Mouse (Mus musculus): ENCODE measurements around the gene Cryaa.

The Cryaa gene

GRCm38 (mm10) chr17:31713709-31714108, 36.1 kb downstream of the Cryaa start:
- no peak for DNase-seq

DNA sequence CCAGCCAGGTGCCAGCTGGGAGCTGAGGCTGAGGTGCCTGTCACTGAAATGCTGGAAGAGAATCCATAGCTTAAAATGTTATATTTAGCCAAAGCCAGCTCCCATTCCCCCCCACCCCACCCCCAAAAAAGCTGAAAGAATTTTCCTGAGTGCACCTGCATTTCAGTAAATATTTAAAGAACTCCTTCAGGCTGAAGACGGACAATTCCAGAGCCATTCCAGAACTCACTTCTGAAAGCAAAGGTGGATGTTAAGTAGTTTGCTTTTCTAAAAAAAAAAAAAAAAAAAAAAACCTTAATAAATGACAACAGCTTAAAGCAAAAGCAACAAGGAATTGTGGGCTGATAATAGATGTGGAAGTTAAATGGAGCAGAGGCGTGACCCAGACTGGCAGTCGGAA, 36.5 kb downstream of the Cryaa start:
- no peak for DNase-seq

DNA sequence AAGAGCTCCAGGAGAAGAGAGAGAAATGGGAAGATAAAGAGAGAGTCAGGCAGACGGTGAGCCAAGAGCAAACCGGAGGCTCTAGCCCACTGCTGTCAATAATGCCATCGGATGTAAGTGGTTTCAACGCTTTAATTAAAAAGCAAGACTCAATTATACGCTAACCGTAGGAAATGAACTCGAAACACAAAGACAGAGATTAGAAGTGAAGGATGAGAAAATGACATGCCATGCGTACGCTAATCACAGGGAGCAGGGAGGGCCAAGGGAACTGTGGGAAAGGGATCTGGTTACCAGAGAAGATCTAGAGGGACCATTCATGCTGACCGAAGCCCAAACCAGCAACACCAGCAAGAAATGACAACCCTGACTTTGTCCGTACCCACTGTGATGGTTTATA, 37.4 kb downstream of the Cryaa start:
- DNase-seq: no peak

GRCm38 (mm10) chr17:31721637-31722036, 44.0 kb downstream of the Cryaa start:
- no peak for DNase-seq

DNA sequence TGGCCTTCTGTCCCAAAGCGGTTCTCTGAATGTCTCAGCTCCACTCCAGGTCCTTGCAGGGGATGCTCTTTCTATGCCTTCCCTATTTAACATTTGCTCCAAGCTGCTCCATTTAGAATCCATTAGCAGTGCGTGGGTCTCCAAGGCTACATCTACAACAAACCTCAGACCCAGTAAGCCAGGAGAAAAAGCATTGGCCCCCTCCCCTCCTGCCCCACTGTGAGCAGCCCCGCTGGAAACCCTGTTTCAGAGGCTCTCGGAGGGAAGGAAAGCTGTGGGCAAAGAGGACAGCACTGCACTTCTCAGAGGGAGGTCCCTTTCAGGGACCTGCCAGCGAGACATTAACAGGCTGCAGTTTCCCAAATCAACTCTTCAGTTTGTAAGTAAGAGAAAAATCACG, 47.8 kb downstream of the Cryaa start:
- DNase-seq: no peak

DNA sequence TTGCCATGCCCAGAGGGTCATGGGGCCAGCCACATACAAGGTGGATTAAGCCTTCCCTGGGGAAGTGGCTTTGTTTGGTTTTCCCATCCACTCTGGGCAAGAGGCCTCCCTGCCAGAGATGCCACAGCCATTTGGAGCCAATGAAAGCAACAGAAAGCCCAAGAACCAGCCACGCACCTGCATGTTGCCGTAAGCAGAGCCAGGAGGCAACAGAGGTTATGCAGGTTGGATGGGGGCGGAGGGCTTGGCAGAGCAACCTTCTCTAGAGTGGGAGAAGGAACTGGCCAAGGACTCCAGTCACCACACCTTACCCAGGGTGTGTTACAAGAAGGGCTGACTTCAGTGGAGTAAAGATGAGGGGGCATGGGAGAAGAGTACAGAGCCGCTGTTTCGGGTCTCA, 48.6 kb downstream of the Cryaa start:
- no peak for DNase-seq

GRCm38 (mm10) chr17:31727230-31727629, 49.6 kb downstream of the Cryaa start:
- DNase-seq: no peak

DNA sequence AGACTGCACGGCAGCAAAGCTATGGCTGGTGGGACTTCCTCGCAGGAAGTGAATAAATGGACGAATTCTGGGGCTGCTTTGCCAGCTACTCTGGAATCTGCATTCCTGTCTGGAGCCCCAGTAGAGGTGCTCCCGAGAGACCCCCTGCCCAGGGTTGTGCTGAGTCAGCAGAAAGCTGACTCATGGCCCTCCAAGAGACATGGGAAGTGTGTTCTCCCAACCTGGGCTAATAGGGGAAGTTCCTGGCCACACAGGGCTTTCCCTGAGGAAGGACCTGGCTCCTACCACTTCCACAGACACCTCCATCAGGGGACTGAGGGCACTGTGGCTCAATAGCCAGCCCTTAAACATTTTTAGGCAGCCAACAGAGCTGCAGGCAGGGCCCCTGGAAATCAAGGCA, 50.4 kb downstream of the Cryaa start:
- no peak for DNase-seq

DNA sequence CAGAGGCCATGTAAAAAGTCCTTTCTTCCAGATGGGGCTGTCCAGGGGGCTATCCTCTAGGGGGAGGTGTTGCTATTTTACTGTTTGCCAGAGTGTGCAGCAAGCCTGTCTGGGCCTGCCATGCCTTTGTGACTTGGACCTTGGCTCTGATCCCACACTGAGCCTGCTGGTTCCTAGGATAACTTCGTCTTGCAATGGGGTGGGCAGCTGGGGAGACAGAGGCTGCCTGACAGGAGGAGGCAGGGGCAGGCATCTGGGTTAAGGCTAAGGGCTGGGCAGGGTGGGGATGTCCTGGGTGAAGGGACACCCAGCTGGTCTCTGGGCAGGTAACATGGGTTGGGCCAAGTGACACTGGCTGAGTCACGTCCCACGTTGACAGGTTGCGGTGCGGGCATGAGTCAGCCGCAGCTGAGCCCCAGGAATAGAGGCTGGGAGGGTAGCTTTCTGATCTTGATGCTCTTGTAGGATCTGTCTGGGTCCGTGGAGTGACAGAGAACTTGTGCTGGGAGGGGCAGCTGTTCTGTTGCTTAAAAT, 51.4 kb downstream of the Cryaa start:
- DNase-seq: peak; percentile 29

DNA sequence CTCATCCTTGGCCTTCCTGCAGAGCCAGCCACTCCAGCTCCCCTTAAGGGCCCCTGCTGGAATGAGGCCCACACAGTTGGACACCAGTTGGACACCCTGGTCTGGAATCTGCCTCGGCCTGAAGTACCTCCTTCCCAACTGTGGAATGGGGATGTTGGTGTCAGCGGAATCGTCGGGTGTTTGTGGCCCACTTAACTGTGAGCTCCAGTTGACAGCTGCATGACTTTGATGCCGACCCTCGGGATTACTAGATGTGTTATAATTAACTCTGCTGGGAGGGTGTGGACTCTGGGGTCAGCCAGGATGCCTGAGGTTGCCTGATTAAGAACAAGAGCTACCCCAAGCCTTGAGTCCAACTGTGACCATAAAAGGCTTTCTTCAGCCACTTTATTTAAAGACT, 53.4 kb downstream of the Cryaa start:
- DNase-seq: no peak

All from thymus, postnatal 14 days (tissue).